Mouse (Mus musculus): ENCODE data around the gene Crcp.

The Crcp gene

DNA sequence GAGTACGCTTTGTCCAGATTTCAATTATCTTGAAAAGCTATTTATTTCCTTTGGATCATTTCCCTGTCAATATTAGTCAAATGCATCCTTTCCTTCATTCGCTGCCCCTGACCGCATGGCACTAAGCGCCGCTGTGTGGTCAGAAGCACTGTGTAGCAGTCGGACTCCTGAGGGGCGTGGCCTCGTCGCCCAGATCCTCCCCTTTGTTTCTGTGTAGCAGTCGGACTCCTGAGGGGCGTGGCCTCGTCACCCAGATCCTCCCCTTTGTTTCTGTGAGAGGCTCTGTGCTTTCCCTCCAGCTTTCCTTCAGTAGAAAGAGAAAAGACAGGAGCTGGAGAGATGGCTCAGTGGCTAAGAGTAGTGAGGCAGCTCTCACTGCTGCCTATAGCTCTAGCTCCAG is 67.7 kb downstream of the Crcp start:
- DNase-seq (ENCODE audit: low spot score in 2 of 2): no peak

DNA sequence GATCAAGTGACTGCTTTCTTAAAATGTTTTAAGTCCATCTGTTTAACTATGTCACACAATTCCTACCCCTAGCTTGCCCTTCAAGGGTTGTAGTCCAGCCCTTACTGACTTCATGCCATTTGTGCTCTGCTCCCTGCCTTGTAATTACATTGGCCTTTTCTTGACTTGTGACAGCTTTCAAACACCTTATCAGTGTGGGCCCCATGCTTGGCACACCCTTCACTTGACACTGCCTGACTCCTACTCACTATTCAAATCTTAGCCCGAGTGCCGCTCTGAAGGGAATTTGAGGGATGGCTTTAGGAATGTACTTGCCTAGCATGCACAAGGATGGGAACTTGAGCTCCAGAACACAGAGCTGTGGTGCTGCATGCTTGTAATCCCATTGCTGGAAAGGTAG is 68.7 kb downstream of the Crcp start:
- no peak for DNase-seq (ENCODE audit: low spot score in 2 of 2)

DNA sequence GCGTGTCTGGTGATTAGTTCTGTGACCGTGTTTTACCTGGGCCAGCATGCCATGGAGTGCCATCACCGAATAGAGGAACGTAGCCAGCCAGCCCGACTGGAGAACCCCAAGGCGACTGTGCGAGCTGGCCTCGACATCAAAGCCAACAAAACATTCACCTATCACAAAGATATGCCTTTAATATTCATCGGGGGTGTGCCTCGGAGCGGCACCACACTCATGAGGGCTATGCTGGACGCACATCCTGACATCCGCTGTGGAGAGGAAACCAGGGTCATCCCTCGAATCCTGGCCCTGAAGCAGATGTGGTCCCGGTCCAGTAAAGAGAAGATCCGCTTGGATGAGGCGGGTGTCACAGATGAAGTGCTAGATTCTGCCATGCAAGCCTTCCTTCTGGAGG is 72.6 kb downstream of the Crcp start:
- no peak for DNase-seq (ENCODE audit: low spot score in 2 of 2)

DNA sequence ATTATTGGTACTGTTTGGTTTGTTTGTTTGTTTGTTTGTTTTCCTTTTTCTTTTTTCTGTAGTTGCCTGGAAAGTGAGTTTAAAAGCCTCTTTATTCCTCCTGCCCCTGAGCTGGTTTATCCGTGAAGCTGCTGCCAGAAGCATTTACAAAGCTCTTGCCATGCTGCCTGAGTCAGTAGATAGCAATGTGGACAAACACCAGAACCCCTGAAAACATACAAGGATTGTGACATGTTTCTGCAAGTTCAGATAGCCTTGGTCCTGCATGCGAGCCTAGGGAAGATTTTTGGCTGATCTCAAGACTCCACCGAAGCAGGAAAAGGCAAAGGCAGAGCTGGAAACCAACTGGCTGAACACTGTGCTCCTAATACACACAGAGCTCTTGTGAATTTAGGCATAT is 80.3 kb downstream of the Crcp start:
- DNase-seq (ENCODE audit: low spot score in 2 of 2): no peak
